Mouse (Mus musculus) c-Kit-positive CD71-positive TER-119-positive erythroid progenitor cells, embryonic 14.5 days (primary cell): ENCODE results near the gene Pgm3.
"Not testable (repeated sequence)": the region's sequence is repeated elsewhere in the genome, so short reads cannot be mapped to it uniquely, and the experiment has no call there.

ENCODE experiments used
- DNase-seq: peaks from one replicate; pipeline ENCODE4 v3.0.0-alpha.2; 2013; ENCODE audit warnings: low spot score

Pgm3 gene

GRCm38 (mm10) chr9:86571540-86572135 is at the start of gene Pgm3, which contains the start of gene Rwdd2a:
Gene Pgm3 (minus strand): TSS chr9:86571842.
Gene Rwdd2a (plus strand): TSS chr9:86571991.
- peak; percentile 90 for DNase-seq

DNA sequence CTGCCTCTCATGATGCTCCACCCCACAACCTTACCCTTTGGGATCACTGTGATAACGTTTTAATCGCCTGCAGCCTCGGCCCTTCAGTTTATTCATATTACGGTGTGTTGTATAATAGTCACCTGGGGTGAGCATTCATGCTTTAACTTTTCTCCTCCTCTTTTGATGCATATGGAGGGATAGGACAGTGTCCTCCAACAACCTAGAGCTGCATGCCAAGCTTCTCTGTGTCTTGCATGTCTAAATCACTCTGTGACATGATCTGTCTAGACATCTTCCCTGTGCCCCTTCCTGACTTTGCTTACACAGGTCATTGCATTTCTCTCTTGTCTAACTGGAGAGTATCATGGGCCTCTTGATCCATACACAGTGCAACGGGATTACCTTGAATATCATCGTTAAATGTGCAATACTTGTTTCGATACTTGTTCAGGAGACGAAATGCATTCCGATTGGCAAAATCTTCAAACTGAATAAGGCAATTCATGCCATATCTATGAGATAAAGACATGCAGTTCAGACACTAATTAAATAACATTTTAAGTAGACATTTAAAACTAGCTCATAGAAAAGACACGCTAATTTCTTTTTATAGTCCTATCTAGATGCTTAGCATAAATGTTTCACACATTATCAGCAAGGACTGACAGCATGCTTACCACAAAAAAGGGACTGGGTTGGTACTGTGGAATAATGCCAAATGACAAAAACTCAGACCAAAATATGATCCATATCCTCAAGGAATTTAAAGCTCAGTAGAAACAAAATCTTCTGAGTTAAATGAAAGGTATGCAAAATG is 47.9 kb upstream of the Pgm3 start:
- no peak for DNase-seq

DNA sequence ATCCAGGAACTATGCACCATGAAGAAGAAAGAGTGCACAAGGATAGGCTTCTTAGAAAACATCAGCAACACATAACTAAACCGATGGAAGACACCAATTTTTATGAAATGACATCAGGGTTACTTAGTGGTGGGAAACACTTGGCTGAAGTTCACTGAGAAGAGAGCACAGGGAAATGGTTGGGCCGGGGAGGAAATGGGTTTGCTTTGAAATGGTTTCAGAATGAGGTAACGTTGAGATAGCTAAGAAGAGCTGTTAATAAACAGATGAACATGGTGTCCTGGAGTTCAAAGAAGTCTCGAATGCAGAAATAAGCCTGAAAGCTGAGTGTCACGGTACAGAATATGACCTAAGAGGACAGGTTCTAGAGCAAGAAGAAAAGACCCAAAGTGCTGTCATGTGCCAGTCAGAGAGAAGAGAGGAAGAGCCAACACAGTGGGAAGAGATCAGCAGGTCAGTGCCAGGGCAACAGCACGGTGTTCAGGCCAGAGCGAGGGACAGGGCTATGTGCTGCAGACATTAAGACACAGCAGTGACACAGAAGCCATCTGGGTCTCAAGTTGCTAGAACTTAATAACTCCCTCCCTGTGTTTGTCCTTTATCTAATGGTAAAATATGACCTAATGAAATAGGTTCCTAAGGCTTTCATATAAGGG is 46.3 kb upstream of the Pgm3 start:
- no peak for DNase-seq

DNA sequence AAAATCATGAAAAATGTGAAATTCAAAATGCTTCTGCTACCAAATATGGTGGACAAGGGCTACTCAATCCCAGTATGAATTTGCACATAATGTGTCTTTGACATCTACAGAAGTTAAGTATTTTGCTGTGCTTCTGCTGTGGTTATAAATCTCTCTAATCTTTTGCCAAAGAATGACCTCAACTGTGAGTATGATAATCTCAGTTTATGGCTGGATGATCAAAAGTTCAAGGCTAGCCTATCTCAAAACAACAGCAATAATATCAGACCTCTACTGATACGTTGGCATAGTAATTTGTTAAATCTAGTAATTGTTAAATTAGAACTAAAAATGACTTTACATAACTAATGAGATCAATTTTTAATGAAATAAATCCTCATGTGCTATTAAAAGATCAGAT is 44.1 kb upstream of the Pgm3 start:
- no peak for DNase-seq

DNA sequence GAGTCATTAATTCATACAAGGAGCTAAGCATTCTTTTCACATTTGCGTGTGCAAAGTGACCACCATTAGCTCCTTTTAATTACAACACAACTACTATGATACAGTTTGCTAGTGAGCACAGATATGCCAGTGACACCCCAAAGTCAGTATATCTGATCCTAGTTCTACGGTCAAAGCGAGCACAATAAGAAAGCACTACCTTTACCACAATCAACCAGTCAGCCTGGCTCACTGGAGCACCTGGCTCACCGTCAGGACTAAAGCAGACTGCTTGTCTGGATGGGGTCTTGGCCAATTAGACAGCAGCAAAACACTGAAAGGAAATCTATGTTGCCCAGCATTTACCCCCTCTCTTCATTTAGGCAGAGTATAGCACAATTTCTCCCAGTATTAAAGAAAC is 40.4 kb upstream of the Pgm3 start:
- DNase-seq: no peak

DNA sequence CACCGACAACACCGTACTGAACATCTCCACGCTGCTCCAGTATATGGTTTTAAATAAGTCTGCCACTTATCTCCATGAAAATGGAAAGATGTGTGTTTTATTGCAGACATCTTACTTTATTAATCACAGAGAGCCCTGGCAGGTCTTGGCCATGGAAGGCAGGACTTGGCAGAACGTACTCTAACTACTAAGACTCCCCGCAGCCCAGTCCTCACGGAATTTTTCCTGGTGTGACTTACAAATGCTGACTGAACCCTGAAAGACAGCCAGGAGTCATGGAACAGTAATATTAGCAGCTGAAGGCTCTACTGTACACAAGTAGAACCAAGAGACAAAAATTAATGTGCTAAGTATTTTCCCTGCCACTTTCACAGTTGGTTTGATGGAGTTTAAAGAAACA is 34.1 kb upstream of the Pgm3 start:
- no peak for DNase-seq

- DNase-seq: no peak
Measured at GRCm38 (mm10) chr9:86599723-86600303, 28.2 kb upstream of the Pgm3 start.

DNA sequence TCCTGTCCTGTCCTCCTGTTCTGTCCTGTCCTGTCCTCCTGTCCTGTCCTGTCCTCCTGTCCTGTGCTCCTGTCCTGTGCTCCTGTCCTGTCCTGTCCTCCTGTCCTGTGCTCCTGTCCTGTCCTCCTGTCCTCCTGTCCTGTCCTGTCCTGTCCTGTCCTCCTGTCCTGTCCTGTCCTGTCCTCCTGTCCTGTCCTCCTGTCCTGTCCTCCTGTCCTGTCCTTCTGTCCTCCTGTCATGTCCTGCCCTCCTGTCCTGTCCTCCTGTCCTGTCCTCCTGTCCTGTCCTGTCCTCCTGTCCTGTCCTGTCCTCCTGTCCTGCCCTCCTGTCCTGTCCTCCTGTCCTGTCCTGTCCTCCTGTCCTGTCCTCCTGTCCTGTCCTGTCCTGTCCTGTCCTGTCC is 25.3 kb upstream of the Pgm3 start:
- not testable (repeated sequence) for DNase-seq

- not testable (repeated sequence) for DNase-seq
Measured at GRCm38 (mm10) chr9:86594357-86594767, 22.7 kb upstream of the Pgm3 start.

- DNase-seq: no peak
Measured at GRCm38 (mm10) chr9:86592676-86593668, 21.3 kb upstream of the Pgm3 start.

GRCm38 (mm10) chr9:86587019-86587795 is 15.6 kb upstream of the Pgm3 start:
- DNase-seq: no peak

- DNase-seq: peak; percentile 60
Measured at GRCm38 (mm10) chr9:86583740-86584139, 12.1 kb upstream of the Pgm3 start.

DNA sequence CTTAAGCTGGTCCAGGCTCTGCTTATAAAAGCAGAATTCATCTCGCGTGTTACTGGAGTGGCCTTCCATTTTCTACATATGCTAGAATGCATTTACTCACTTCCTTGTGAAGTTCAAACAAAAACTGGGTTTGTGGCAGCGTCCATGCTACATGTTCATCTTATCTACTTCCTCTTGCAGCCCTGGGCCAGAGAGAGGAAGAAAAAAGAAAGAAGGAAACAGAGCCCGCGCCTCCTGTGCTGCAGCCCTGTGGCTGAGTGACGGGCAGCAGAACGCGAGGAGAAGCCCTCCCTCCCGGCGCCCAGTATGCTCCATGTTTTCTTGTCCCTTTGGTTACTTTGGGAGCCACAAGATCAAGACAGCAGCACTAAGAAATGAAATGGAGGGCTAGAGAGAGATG is 8.0 kb upstream of the Pgm3 start:
- no peak for DNase-seq

DNA sequence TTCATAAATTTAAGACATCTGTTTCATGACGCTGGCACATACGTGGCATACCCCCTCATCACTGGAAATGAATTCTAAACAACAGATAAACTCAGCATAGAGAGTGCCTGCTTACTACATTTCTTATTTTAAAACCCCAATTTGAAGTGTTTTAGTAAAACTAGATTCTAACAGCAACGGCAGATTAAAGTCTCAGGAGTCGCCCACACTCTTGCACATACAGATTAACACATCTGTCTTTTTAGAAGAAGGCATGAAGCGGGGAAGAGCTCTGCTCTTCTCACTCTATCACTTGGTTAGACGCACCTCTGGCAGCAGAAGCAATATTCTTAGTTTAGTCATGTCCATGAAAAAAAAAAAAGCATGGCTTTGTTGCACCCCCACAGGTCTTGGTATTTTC is 3.5 kb upstream of the Pgm3 start:
- no peak for DNase-seq

- no peak for DNase-seq
Measured at GRCm38 (mm10) chr9:86573616-86574303, 2.1 kb upstream of the Pgm3 start.

- DNase-seq: peak; percentile 84
Measured at GRCm38 (mm10) chr9:86572636-86573291, 1.1 kb upstream of the Pgm3 start.

- no peak for DNase-seq
Measured at GRCm38 (mm10) chr9:86572196-86572595, 554 bp upstream of the Pgm3 start.

- no peak for DNase-seq
Measured at GRCm38 (mm10) chr9:86570946-86571345, 696 bp downstream of the Pgm3 start.

- no peak for DNase-seq
Measured at GRCm38 (mm10) chr9:86570261-86570890, 1.3 kb downstream of the Pgm3 start.
